Mouse (Mus musculus): Measurements from ENCODE around the gene Wnt5a. TPM values are rescaled to one million over a fixed set of nuclear protein-coding genes. Genes with fewer than 3 reads are reported as not detected.

Gene Wnt5a
- total and polyA plus RNA-seq, 2 experiments from 2014 or later = 18.3 to 19.6 TPM

GRCm38 (mm10) chr14:28561861-28562260 is 57.3 kb downstream of the Wnt5a start:
- 50% methylated on average over 6 of the region's 6 CpGs for WGBS
- Histone ChIP-seq H3K27ac (no peak overlapping the region), H3K4me3 (ENCODE audit: low read length) (no peak overlapping the region), H3K4me2 (ENCODE audit: low read depth, low read length) (no peak overlapping the region), H3K36me3 (ENCODE audit: insufficient read depth, low read length) (no peaks in the 10 kb centered on the region), H3K27me3 (ENCODE audit: insufficient read depth, low read length) (no peaks in the 10 kb centered on the region), H3K9me3 (ENCODE audit: low read length) (no peaks in the 10 kb centered on the region), H3K4me1 (ENCODE audit: insufficient read depth, low read length) (no peaks in the 10 kb centered on the region), H3K9ac (replicated peaks; ENCODE audit: low read length) (no peak overlapping the region)
- ATAC-seq = no peak
- no peak for TF ChIP-seq CTCF (IDR thresholded peaks at IDR 0.05; ENCODE audit: low read depth)
- DNase-seq (ENCODE audit: low spot score) = no peak

Measured in hindbrain, postnatal 0 days (tissue).